Mouse (Mus musculus) liver, embryonic 15.5 days (tissue): Measurements from ENCODE around the gene Galntl6. TPM values are rescaled to one million over a fixed set of nuclear protein-coding genes. Genes with fewer than 3 reads are reported as not detected.

Experiments
- ATAC-seq: fragments of 200-750 bp; cut with Nextera tagmentation; 2 replicates; pipeline ENCODE4 v1.8.0; 2017; ENCODE audit warnings: moderate number of reproducible peaks, mild to moderate bottlenecking, moderate library complexity; ENCODE audit not compliant: insufficient read depth
- H3K27ac ChIP-seq: fragments of 300-500 bp; sonication (generic); replicated peaks from 2 replicates; pipeline ENCODE4 v1.5.1; 2015; ENCODE audit warnings: mild to moderate bottlenecking, inconsistent platforms
- H3K27me3 ChIP-seq: fragments of 300-500 bp; sonication (generic); 2 replicates; pipeline ENCODE4 v1.6.1; 2015; ENCODE audit warnings: mild to moderate bottlenecking, inconsistent platforms
- H3K36me3 ChIP-seq: fragments of 300-500 bp; sonication (generic); replicated peaks from 2 replicates; pipeline ENCODE4 v1.6.1; 2015; ENCODE audit warnings: moderate library complexity, mild to moderate bottlenecking, inconsistent platforms
- H3K4me1 ChIP-seq: fragments of 300-500 bp; sonication (generic); replicated peaks from 2 replicates; pipeline ENCODE4 v1.6.1; 2015; ENCODE audit warnings: inconsistent platforms
- H3K4me2 ChIP-seq: fragments of 300-500 bp; sonication (generic); 2 replicates; pipeline ENCODE4 v1.6.1; 2015; ENCODE audit warnings: moderate library complexity, mild to moderate bottlenecking, inconsistent platforms
- H3K4me3 ChIP-seq: fragments of 300-500 bp; sonication (generic); replicated peaks from 2 replicates; pipeline ENCODE4 v1.5.1; 2015; ENCODE audit warnings: mild to moderate bottlenecking, inconsistent platforms
- H3K9ac ChIP-seq: fragments of 300-500 bp; sonication (generic); 2 replicates; pipeline ENCODE4 v1.6.1; 2015; ENCODE audit warnings: moderate library complexity, mild to moderate bottlenecking, inconsistent platforms
- H3K9me3 ChIP-seq: fragments of 300-500 bp; sonication (generic); replicated peaks from 2 replicates; pipeline ENCODE4 v1.6.1; 2016; ENCODE audit warnings: inconsistent platforms
- WGBS: fragments of 180-500 bp; shearing (Covaris S2); methylation state at CpG from one replicate; pipeline ENCODE4 v1.1.7; 2015; ENCODE audit warnings: mixed read lengths; ENCODE audit not compliant: insufficient replicate concordance; 5-methylcytosine and 5-hydroxymethylcytosine counted together
- polyA plus RNA-seq: library from polyadenylated mRNA; unstranded; fragments of >200 nt; fragmentation: Nextera tagmentation; extraction: Ambion mirVana; gene quantifications from 2 replicates; pipeline ENCODE4 v1.2.1, GENCODE M21; 2015

Gene Galntl6
- polyA plus RNA-seq, 1 experiment from 2014 or later, result not detected

GRCm38 (mm10) chr8:58074611-58075010 lies 837.8 kb downstream of the Galntl6 start:
- Histone ChIP-seq H3K4me1 (no peaks in the 10 kb centered on the region), H3K9me3 (no peaks in the 10 kb centered on the region), H3K27me3 (no peaks in the 10 kb centered on the region), H3K4me3 (no peak overlapping the region), H3K4me2 (no peak overlapping the region), H3K36me3 (no peaks in the 10 kb centered on the region), H3K27ac (no peak overlapping the region), H3K9ac (no peak overlapping the region)
- ATAC-seq, result no peak
- 71% methylated on average over 4 of the region's 4 CpGs for WGBS

- H3K27me3 ChIP-seq, result no peaks in the 10 kb centered on the region
- H3K9me3 ChIP-seq, result no peaks in the 10 kb centered on the region
- no peak overlapping the region for H3K27ac ChIP-seq
- no peak overlapping the region for H3K9ac ChIP-seq
- 68% methylated on average over 1 of the region's 1 CpGs for WGBS
- no peak overlapping the region for H3K4me3 ChIP-seq
- no peaks in the 10 kb centered on the region for H3K36me3 ChIP-seq
- ATAC-seq, result no peak
- H3K4me2 ChIP-seq, result no peak overlapping the region
- no peaks in the 10 kb centered on the region for H3K4me1 ChIP-seq
These were observed 838.7 kb downstream of the Galntl6 start for GRCm38 (mm10) chr8:58073733-58074132.

- H3K4me3 ChIP-seq, result no peak overlapping the region
- no peaks in the 10 kb centered on the region for H3K27me3 ChIP-seq
- H3K9me3 ChIP-seq, result no peaks in the 10 kb centered on the region
- no peak for ATAC-seq
- no peak overlapping the region for H3K9ac ChIP-seq
- WGBS, result 53% methylated on average over 3 of the region's 3 CpGs
- no peak overlapping the region for H3K27ac ChIP-seq
- no peak overlapping the region for H3K4me2 ChIP-seq
- H3K4me1 ChIP-seq, result no peaks in the 10 kb centered on the region
- no peaks in the 10 kb centered on the region for H3K36me3 ChIP-seq
These were observed 880.2 kb downstream of the Galntl6 start for GRCm38 (mm10) chr8:58032271-58032670.

DNA sequence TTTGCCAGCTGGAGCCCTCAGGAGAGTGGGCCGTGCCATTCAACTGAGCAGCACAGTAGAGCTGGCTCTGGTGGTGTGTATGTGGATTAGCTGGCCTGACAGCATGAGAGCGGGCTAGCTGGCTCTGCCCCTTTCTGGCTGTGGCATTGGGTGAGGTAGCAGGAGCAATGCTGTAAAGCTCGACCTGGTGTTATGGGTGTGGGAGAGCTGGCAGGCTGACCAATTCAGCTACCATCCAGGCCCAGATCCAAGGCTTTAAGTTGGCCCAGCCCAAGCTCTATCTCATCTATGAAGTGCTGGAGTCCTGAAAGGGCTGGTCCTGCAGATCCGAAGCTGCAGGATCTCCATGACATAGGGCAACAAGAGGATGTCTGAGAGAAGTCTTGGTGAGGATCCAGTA lies 886.9 kb downstream of the Galntl6 start:
- 53% methylated on average over 4 of the region's 4 CpGs for WGBS
- Histone ChIP-seq H3K9ac (no peak overlapping the region), H3K9me3 (no peaks in the 10 kb centered on the region), H3K4me3 (no peak overlapping the region), H3K36me3 (no peaks in the 10 kb centered on the region), H3K27me3 (no peaks in the 10 kb centered on the region), H3K27ac (no peak overlapping the region), H3K4me2 (no peak overlapping the region), H3K4me1 (no peaks in the 10 kb centered on the region)
- no peak for ATAC-seq

- H3K4me2 ChIP-seq, result no peak overlapping the region
- no peaks in the 10 kb centered on the region for H3K9me3 ChIP-seq
- 52% methylated on average over 1 of the region's 1 CpGs for WGBS
- no peak overlapping the region for H3K9ac ChIP-seq
- H3K27me3 ChIP-seq, result no peaks in the 10 kb centered on the region
- no peaks in the 10 kb centered on the region for H3K36me3 ChIP-seq
- ATAC-seq, result no peak
- no peak overlapping the region for H3K27ac ChIP-seq
- H3K4me3 ChIP-seq, result no peak overlapping the region
- no peaks in the 10 kb centered on the region for H3K4me1 ChIP-seq
These were observed 887.3 kb downstream of the Galntl6 start for GRCm38 (mm10) chr8:58025094-58025493.

- Histone ChIP-seq H3K4me1 (no peaks in the 10 kb centered on the region), H3K27me3 (no peaks in the 10 kb centered on the region), H3K36me3 (no peaks in the 10 kb centered on the region), H3K4me3 (no peak overlapping the region), H3K4me2 (no peak overlapping the region), H3K9ac (no peak overlapping the region), H3K9me3 (no peaks in the 10 kb centered on the region), H3K27ac (no peak overlapping the region)
- ATAC-seq, result no peak
- WGBS, result 37% methylated on average over 2 of the region's 2 CpGs
These were observed 888.8 kb downstream of the Galntl6 start for GRCm38 (mm10) chr8:58023426-58024176.

GRCm38 (mm10) chr8:57989428-57990171 lies 922.8 kb downstream of the Galntl6 start:
- no peaks in the 10 kb centered on the region for H3K4me1 ChIP-seq
- H3K9me3 ChIP-seq, result no peaks in the 10 kb centered on the region
- no peak overlapping the region for H3K4me2 ChIP-seq
- H3K27me3 ChIP-seq, result no peaks in the 10 kb centered on the region
- H3K27ac ChIP-seq, result no peak overlapping the region
- ATAC-seq, result no peak
- 49% methylated on average over 1 of the region's 1 CpGs for WGBS
- H3K4me3 ChIP-seq, result no peak overlapping the region
- no peak overlapping the region for H3K9ac ChIP-seq
- H3K36me3 ChIP-seq, result no peaks in the 10 kb centered on the region

GRCm38 (mm10) chr8:57977372-57977771 lies 935.1 kb downstream of the Galntl6 start:
- no peaks in the 10 kb centered on the region for H3K27me3 ChIP-seq
- no peak for ATAC-seq
- H3K36me3 ChIP-seq, result no peaks in the 10 kb centered on the region
- no peak overlapping the region for H3K9ac ChIP-seq
- H3K4me1 ChIP-seq, result no peaks in the 10 kb centered on the region
- H3K27ac ChIP-seq, result no peak overlapping the region
- WGBS, result 65% methylated on average over 4 of the region's 4 CpGs
- H3K4me2 ChIP-seq, result no peak overlapping the region
- H3K4me3 ChIP-seq, result no peak overlapping the region
- H3K9me3 ChIP-seq, result no peaks in the 10 kb centered on the region

GRCm38 (mm10) chr8:57974093-57974492 lies 938.3 kb downstream of the Galntl6 start:
- H3K4me1 ChIP-seq, result no peaks in the 10 kb centered on the region
- no peak overlapping the region for H3K4me3 ChIP-seq
- H3K36me3 ChIP-seq, result no peaks in the 10 kb centered on the region
- H3K27me3 ChIP-seq, result no peaks in the 10 kb centered on the region
- no peaks in the 10 kb centered on the region for H3K9me3 ChIP-seq
- 30% methylated on average over 2 of the region's 2 CpGs for WGBS
- H3K27ac ChIP-seq, result no peak overlapping the region
- H3K9ac ChIP-seq, result no peak overlapping the region
- H3K4me2 ChIP-seq, result no peak overlapping the region
- ATAC-seq, result no peak

DNA sequence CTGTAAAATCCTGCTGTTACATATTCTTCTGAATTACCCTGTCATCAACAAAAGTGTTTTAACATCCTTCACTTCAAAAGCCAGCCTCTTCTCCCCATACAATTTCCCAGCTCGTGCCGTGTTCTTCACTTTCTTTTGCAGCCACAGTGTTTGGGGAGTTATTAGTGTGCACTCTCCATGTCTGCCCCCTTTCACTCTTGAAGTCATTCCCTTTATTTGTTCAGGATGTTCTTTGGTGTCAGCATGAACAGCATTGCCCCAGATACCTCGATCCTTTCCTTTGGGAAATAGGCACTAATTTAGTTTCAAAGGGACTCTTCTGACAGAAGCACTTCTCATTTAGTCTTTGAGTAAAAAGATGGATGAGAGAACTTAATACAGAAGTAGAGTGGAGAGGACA lies 939.6 kb downstream of the Galntl6 start:
- WGBS, result 59% methylated on average over 3 of the region's 3 CpGs
- no peak for ATAC-seq

GRCm38 (mm10) chr8:57966676-57967075 lies 945.8 kb downstream of the Galntl6 start:
- Histone ChIP-seq H3K9ac (no peak overlapping the region), H3K27ac (no peak overlapping the region), H3K4me2 (no peak overlapping the region), H3K4me3 (no peak overlapping the region), H3K9me3 (no peaks in the 10 kb centered on the region), H3K27me3 (no peaks in the 10 kb centered on the region), H3K36me3 (no peaks in the 10 kb centered on the region), H3K4me1 (no peaks in the 10 kb centered on the region)
- ATAC-seq, result no peak
- 18% methylated on average over 6 of the region's 6 CpGs for WGBS

More for the DNA sequence above, 939.6 kb downstream of the Galntl6 start:
- Histone ChIP-seq H3K9ac (no peak overlapping the region), H3K27ac (no peak overlapping the region), H3K27me3 (no peaks in the 10 kb centered on the region), H3K4me1 (no peaks in the 10 kb centered on the region), H3K4me2 (no peak overlapping the region), H3K9me3 (no peaks in the 10 kb centered on the region), H3K4me3 (no peak overlapping the region), H3K36me3 (no peaks in the 10 kb centered on the region)
